ENCODE assay signal across 7 mouse cellular contexts in the genomic region with DNA sequence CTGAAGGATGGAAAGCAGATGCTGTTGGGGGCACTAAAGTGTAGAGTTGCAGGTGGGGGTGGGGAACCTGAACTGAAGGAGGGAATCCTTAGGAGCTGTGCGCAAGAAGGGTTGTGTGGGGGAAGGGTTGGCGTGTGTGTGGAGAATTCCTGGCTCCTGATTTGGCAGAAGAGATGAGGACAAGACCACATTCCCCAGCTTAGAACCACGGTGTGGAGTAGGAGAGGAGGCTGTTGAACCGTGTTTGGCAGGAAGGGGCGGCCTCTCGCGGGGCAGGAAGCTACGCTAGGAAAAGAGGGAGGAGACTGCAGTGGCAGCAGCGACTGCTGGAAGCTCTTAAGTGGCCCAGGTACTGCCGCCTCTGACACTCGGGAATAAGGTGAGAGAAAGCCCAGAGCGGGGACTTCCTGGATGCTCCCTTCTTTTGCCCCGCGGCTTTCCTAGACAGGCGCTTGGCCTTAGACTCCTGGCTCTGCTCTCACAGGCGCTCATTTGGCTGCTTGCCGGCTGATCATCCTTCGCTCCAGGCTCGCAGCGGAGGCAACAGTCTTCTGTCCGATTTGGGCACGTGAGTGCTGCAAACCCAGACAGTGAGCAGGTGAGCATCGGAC. TPM values are rescaled to one million over a fixed set of nuclear protein-coding genes. Genes with fewer than 3 reads are reported as not detected.
DNase-seq lines count a peak whose midpoint lies in the region.

A gene (plus strand): TSS at position 275 of the 611 bp plus-strand sequence.

- DNase-seq in adrenal gland, postnatal 10 days = peak; percentile 42
- DNase-seq in embryo, embryonic 10 days (ENCODE audit: low spot score) = peak; percentile 73
- DNase-seq in heart, adult 18-20 months = peak; percentile 25 to 34
- DNase-seq in kidney, adult 11 months = peak; percentile 24
- peak; percentile 30 to 52 for DNase-seq in left cerebral cortex, postnatal 25 days (ENCODE audit: low spot score in 2 of 2)
- DNase-seq in mesoderm, embryonic 11.5 days (ENCODE audit: low read depth, low spot score) = peak; percentile 78
- peak; percentile 60 for DNase-seq in right cerebral cortex, postnatal 4 days

- intact Hi-C loops in left cerebral cortex, postnatal 25 days (cut with DNase I) = no loop called here

RNA-seq across cellular contexts. Expression of the gene that starts here (rescaled TPM):
- 1 to 10 TPM in 1 of 2 experiments, under 1 TPM in 1; 0.81 to 1.1 TPM for total RNA-seq in adrenal gland, postnatal 10 days (2021)
- not detected for total RNA-seq in heart, adult 18-20 months (2021)
- total RNA-seq in left cerebral cortex, postnatal 25 days (2021) = 1 to 10 TPM; 7.0 to 8.4 TPM

Comparison
In these comparisons a context has a peak if more than half of its experiments do, and no peak if none do; other contexts are left out.
1. Peak in every context shown above with its lines: DNase-seq.
2. Peak in DNase-seq in heart, adult 18-20 months; RNA of the gene not detected or under 1 TPM.
3. DNase-seq: peak in every context shown above with its lines; median percentile 78 in mesoderm, embryonic 11.5 days; 73 in embryo, embryonic 10 days; 60 in right cerebral cortex, postnatal 4 days; 42 in adrenal gland, postnatal 10 days; 41 in left cerebral cortex, postnatal 25 days; 30 in heart, adult 18-20 months; 24 in kidney, adult 11 months.